Mouse (Mus musculus): ENCODE results near the gene H2-Ke6. TPM values are rescaled to one million over a fixed set of nuclear protein-coding genes. Genes with fewer than 3 reads are reported as not detected.

H2-Ke6 gene
- total and polyA plus RNA-seq, 3 experiments, result 20.8 to 47.1 (median 31.7) TPM

GRCm38 (mm10) chr17:34031465-34032173 lies 3.8 kb upstream of the H2-Ke6 start, which contains the start of the genes Slc39a7 and Rxrb (continued):
- TF ChIP-seq UBTF (IDR thresholded peaks at IDR 0.05; ENCODE audit: low read depth, low read length) (peak; percentile 50; the same call in 1 of the 2 replicates), TCF12 (IDR thresholded peaks at IDR 0.05; ENCODE audit: low read depth, low read length) (peak; percentile 92), USF2 (conservative IDR thresholded peaks at IDR 0.05; ENCODE audit: low read depth, low read length) (no peak), MAFK (IDR thresholded peaks at IDR 0.05; ENCODE audit: insufficient replicate concordance, low read length) (no peak), ZKSCAN1 (IDR thresholded peaks at IDR 0.05; ENCODE audit: borderline replicate concordance, low read depth, low read length) (no peak), MXI1 (IDR thresholded peaks at IDR 0.05; ENCODE audit: low read depth, low read length) (peak; percentile 83)

- Histone ChIP-seq H3K27ac (ENCODE audit: insufficient read depth, low read depth) (peak overlapping the region; percentile 60), H3K9me3 (replicated peaks; ENCODE audit: low read length) (no peaks in the 10 kb centered on the region), H3K36me3 (replicated peaks in 1 of 2; ENCODE audit: control insufficient read depth in 1 of 2, insufficient read depth in 1 of 2, low read length in 1 of 2) (peaks cover 28 to 51% of the 10 kb centered on the region in 2 experiments), H3K4me2 (ENCODE audit: insufficient read depth, low read depth, poor library complexity, severe bottlenecking) (peak overlapping the region; percentile 73), H3K9ac (ENCODE audit: insufficient read depth, low read depth) (peak overlapping the region; percentile 93), H3K4me1 (ENCODE audit: control insufficient read depth in 1 of 2, insufficient read depth in 2 of 2) (peaks cover 30 to 59% of the 10 kb centered on the region in 2 experiments), H3K4me3 (replicated peaks in 1 of 3; ENCODE audit: low read depth in 2 of 3, low read length in 2 of 3, poor library complexity in 1 of 3) (peak overlapping the region; percentile 90 to 97 (median 94)), H3K79me2 (replicated peaks; ENCODE audit: control insufficient read depth, extremely low read depth, insufficient read depth, poor library complexity, severe bottlenecking) (peaks cover 32% of the 10 kb centered on the region), H3K27me3 (replicated peaks) (no peaks in the 10 kb centered on the region)
- TF ChIP-seq MXI1 (IDR thresholded peaks at IDR 0.05; ENCODE audit: low read depth, low read length), result no peak
- TF ChIP-seq HCFC1 (IDR thresholded peaks at IDR 0.05; ENCODE audit: low read depth, low read length), result no peak
- no peak for TF ChIP-seq SIN3A (IDR thresholded peaks at IDR 0.05; ENCODE audit: low read length)
- TF ChIP-seq E2F4 (IDR thresholded peaks at IDR 0.05; ENCODE audit: insufficient replicate concordance, low read depth, low read length), result no peak
- no peak for TF ChIP-seq SMC3 (IDR thresholded peaks at IDR 0.05; ENCODE audit: low read depth, low read length)
- peak; percentile 67 for TF ChIP-seq BHLHE40 (IDR thresholded peaks at IDR 0.05; ENCODE audit: low read depth, low read length)
- TF ChIP-seq UBTF (IDR thresholded peaks at IDR 0.05; ENCODE audit: low read depth, low read length), result no peak
- in situ Hi-C loops (cut with MboI; ENCODE audit: low pct_ligation_motif_present, low pct_unique_long_range_greater_than_20kb, low sequenced_read_pairs) (no loop called here), dilution Hi-C loops (cut with MboI; ENCODE audit: extremely low pct_ligation_motif_present, extremely low pct_unique_long_range_greater_than_20kb, low sequenced_read_pairs) (no loop called here)
- no peak for DNase-seq (ENCODE audit: extremely low read depth)
These were observed 3.0 kb upstream of the H2-Ke6 start for GRCm38 (mm10) chr17:34030861-34031326.

- H3K4me2 ChIP-seq (ENCODE audit: insufficient read depth, low read depth, poor library complexity, severe bottlenecking), result peak overlapping the region; percentile 73
- no peaks in the 10 kb centered on the region for H3K9me3 ChIP-seq (replicated peaks; ENCODE audit: low read length)
- peak overlapping the region; percentile 90 to 97 (median 94) for H3K4me3 ChIP-seq (replicated peaks in 1 of 3; ENCODE audit: low read depth in 2 of 3, low read length in 2 of 3, poor library complexity in 1 of 3)
- no peak overlapping the region for H3K27ac ChIP-seq (ENCODE audit: insufficient read depth, low read depth)
- H3K27me3 ChIP-seq (replicated peaks), result no peaks in the 10 kb centered on the region
- peak overlapping the region; percentile 93 for H3K9ac ChIP-seq (ENCODE audit: insufficient read depth, low read depth)
- H3K4me1 ChIP-seq (ENCODE audit: control insufficient read depth in 1 of 2, insufficient read depth in 2 of 2), result peaks cover 35 to 68% of the 10 kb centered on the region in 2 experiments
- TF ChIP-seq MYC (IDR thresholded peaks at IDR 0.05; ENCODE audit: low read depth, low read length) (no peak), HCFC1 (IDR thresholded peaks at IDR 0.05; ENCODE audit: low read depth, low read length) (no peak), TBP (conservative IDR thresholded peaks at IDR 0.05; ENCODE audit: low read depth, low read length) (no peak), MXI1 (IDR thresholded peaks at IDR 0.05; ENCODE audit: low read depth, low read length) (no peak)
- H3K79me2 ChIP-seq (replicated peaks; ENCODE audit: control insufficient read depth, extremely low read depth, insufficient read depth, poor library complexity, severe bottlenecking), result peaks cover 32% of the 10 kb centered on the region
- in situ Hi-C loops (cut with MboI; ENCODE audit: low pct_ligation_motif_present, low pct_unique_long_range_greater_than_20kb, low sequenced_read_pairs) (no loop called here), dilution Hi-C loops (cut with MboI; ENCODE audit: extremely low pct_ligation_motif_present, extremely low pct_unique_long_range_greater_than_20kb, low sequenced_read_pairs) (no loop called here)
- H3K36me3 ChIP-seq (replicated peaks in 1 of 2; ENCODE audit: control insufficient read depth in 1 of 2, insufficient read depth in 1 of 2, low read length in 1 of 2), result peaks cover 23 to 42% of the 10 kb centered on the region in 2 experiments
- no peak for DNase-seq (ENCODE audit: extremely low read depth)
These were observed 2.2 kb upstream of the H2-Ke6 start for GRCm38 (mm10) chr17:34029890-34030595.
